Mouse (Mus musculus): ENCODE data around the gene Nupr1l. TPM values are rescaled to one million over a fixed set of nuclear protein-coding genes. Genes with fewer than 3 reads are reported as not detected.

The Nupr1l gene
- polyA plus RNA-seq, 1 experiment from 2014 or later = 0.29 TPM

Other genes with a start within 250 kb of the Nupr1l start
- 0.60 and 0.79 TPM in 2 replicates for gene Zfp11, start 238.4 kb upstream of the Nupr1l start, polyA plus RNA-seq (2015; fragmentation: Nextera tagmentation; extraction: Ambion mirVana)
- not detected in 2 replicates for gene Sept14, start 200.0 kb upstream of the Nupr1l start, polyA plus RNA-seq (2015; fragmentation: Nextera tagmentation; extraction: Ambion mirVana)
- 91.3 and 95.5 TPM in 2 replicates for gene Mrps17, start 193.0 kb upstream of the Nupr1l start, polyA plus RNA-seq (2015; fragmentation: Nextera tagmentation; extraction: Ambion mirVana)
- 20.2 and 23.1 TPM in 2 replicates for gene Nipsnap2, start 183.5 kb upstream of the Nupr1l start, polyA plus RNA-seq (2015; fragmentation: Nextera tagmentation; extraction: Ambion mirVana)
- gene Psph, start 121.1 kb upstream of the Nupr1l start, polyA plus RNA-seq (2015; fragmentation: Nextera tagmentation; extraction: Ambion mirVana) = 84.1 and 86.5 TPM in 2 replicates
- 17.6 and 18.5 TPM in 2 replicates for gene Sumf2, start 61.6 kb upstream of the Nupr1l start, polyA plus RNA-seq (2015; fragmentation: Nextera tagmentation; extraction: Ambion mirVana)
- 519 and 524 TPM in 2 replicates for gene Chchd2, start 21.1 kb upstream of the Nupr1l start, polyA plus RNA-seq (2015; fragmentation: Nextera tagmentation; extraction: Ambion mirVana)
- 0.62 and 0.69 TPM in 2 replicates for gene Zbed5, start 12.8 kb upstream of the Nupr1l start, polyA plus RNA-seq (2015; fragmentation: Nextera tagmentation; extraction: Ambion mirVana)
- gene Phkg1, start 10.0 kb upstream of the Nupr1l start, polyA plus RNA-seq (2015; fragmentation: Nextera tagmentation; extraction: Ambion mirVana) = 0.10 and 0.20 TPM in 2 replicates
- 18.4 and 21.7 TPM in 2 replicates for gene Vkorc1l1, start 33.4 kb downstream of the Nupr1l start, polyA plus RNA-seq (2015; fragmentation: Nextera tagmentation; extraction: Ambion mirVana)
- 32.5 and 34.1 TPM in 2 replicates for gene Gusb, start 94.5 kb downstream of the Nupr1l start, polyA plus RNA-seq (2015; fragmentation: Nextera tagmentation; extraction: Ambion mirVana)
- 53.1 and 57.8 TPM in 2 replicates for gene Asl, start 120.7 kb downstream of the Nupr1l start, polyA plus RNA-seq (2015; fragmentation: Nextera tagmentation; extraction: Ambion mirVana)
- 23.1 and 24.0 TPM in 2 replicates for gene Crcp, start 120.8 kb downstream of the Nupr1l start, polyA plus RNA-seq (2015; fragmentation: Nextera tagmentation; extraction: Ambion mirVana)
- 22.6 and 23.0 TPM in 2 replicates for gene Tpst1, start 164.8 kb downstream of the Nupr1l start, polyA plus RNA-seq (2015; fragmentation: Nextera tagmentation; extraction: Ambion mirVana)
- 6.0 and 6.6 TPM in 2 replicates for gene Kctd7, start 236.3 kb downstream of the Nupr1l start, polyA plus RNA-seq (2015; fragmentation: Nextera tagmentation; extraction: Ambion mirVana)